Mouse (Mus musculus) gastrocnemius, adult 2 months (tissue): Measurements from ENCODE around the gene Vmn1r128. TPM values are rescaled to one million over a fixed set of nuclear protein-coding genes. Genes with fewer than 3 reads are reported as not detected.
"Not testable (repeated sequence)": the region's sequence is repeated elsewhere in the genome, so short reads cannot be mapped to it uniquely, and the experiment has no call there.

ENCODE experiments used
- DNase-seq: peaks from one replicate; pipeline ENCODE4 v3.0.0; 2022
- H3K27ac ChIP-seq: fragments of 200-600 bp; 2 replicates; pipeline ENCODE4 v1.8.1; 2022; ENCODE audit warnings: mild to moderate bottlenecking
- H3K4me3 ChIP-seq: fragments of 200-600 bp; 2 replicates; pipeline ENCODE4 v1.8.1; 2022; ENCODE audit warnings: mild to moderate bottlenecking, moderate library complexity
- intact Hi-C: fragments of 180-260 bp; cut with DNase I; formaldehyde crosslinking; loops from one replicate; pipeline ENCODE4 v1.15.1; 2025
- long read RNA-seq, 2 experiments: library from polyadenylated mRNA; stranded (forward); transcript quantifications; one replicate each; pipeline ENCODE4 v2.0.0; 2021
- total RNA-seq, 2 experiments: library from RNA; stranded (reverse); gene quantifications; 2 replicates each; pipeline ENCODE4 v1.2.3; 2021

The Vmn1r128 gene
- total RNA-seq: not detected
- long read RNA-seq, experiment 1: 0 reads
- long read RNA-seq, experiment 2: 0 reads

DNA sequence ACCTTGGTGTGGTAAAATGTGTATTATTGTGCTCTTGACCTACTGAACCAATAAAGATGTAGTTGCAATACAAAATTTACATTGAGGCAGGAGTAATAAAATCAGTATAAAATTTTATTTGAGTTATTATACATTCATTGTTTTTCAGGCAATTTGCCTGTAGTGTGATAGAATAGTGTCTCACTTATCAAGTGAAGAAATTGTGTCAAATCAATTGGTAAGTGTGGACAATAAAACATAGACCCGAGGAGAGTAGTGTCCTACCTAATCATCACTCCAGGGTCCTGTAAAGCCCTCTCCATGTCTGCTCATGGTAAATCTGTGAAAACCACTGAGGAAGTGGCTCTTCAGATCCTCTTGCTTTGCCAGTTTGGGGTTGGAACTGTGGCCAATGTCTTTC, at the start of gene Vmn1r128:
Vmn1r128 (plus strand) TSS at position 301 of the 400 bp plus-strand sequence.
- H3K27ac ChIP-seq, DNase-seq, H3K4me3 ChIP-seq, intact Hi-C loops: not testable (repeated sequence)

DNA sequence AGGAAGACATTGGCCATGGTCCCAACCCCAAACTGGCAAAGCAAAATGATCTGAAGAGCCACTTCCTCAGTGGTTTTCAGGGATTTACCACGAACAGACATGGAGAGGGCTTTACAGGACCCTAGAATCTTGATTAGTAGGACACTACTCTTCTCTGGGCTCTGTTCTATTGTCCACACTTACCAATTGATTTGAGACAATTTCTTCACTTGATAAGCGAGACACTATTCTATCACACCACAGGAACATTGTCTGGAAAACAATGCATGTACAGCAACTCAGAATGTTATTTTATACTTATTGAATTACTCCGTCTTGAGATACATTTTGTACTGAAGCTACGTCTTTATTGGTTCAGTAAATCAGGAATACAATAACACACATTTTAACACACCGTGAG, 47.8 kb upstream of the Vmn1r128 start, which contains the start of gene Vmn1r126:
Vmn1r126 (minus strand) TSS at position 101 of the 400 bp plus-strand sequence.
- H3K4me3 ChIP-seq, intact Hi-C loops, H3K27ac ChIP-seq, DNase-seq: not testable (repeated sequence)

DNA sequence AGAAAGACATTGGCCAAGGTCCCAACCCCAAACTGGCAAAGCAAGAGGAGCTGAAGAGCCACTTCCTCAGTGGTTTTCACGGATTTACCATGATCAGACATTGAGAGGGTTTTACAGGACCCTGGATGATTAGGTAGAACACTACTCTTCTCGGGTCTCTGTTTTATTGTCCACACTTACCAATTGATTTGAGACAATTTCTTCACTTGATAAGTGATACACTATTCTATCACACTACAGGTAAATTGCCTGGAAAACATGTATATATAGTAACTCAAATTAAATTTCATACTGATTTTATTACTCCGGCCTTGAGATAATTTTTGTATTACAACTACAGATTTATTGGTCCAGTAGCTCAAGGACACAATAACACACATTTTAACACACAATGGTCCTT, 29.4 kb upstream of the Vmn1r128 start, which contains the start of gene Vmn1r127:
Vmn1r127 (minus strand) TSS at position 101 of the 400 bp plus-strand sequence.
- H3K27ac ChIP-seq, intact Hi-C loops, DNase-seq, H3K4me3 ChIP-seq: not testable (repeated sequence)

DNA sequence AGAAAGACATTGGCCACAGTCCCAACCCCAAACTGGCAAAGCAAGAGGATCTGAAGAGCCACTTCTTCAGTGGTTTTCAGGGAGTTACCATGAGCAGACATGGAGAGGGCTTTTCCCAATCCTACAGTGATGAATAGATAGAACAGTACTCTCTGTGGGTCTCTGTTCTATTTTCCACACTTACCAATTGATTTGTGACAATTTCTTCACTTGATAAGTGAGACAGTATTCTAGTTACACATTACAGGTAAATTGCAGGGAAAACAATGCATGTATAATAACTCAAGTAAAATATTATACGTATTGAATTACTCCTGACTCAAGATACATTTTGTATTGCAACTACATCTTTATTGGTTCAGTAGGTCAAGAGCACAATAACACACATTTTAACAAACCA, 12.0 kb downstream of the Vmn1r128 start, which contains the start of gene Vmn1r129:
Vmn1r129 (minus strand) TSS at position 101 of the 400 bp plus-strand sequence.
- DNase-seq, H3K27ac ChIP-seq, intact Hi-C loops: not testable (repeated sequence)

More for the DNA sequence above, 12.0 kb downstream of the Vmn1r128 start, which contains the start of gene Vmn1r129:
- not testable (repeated sequence) for H3K4me3 ChIP-seq

Other genes starting within 250 kb of the Vmn1r128 start
- not detected for gene Vmn1r122, start 215.2 kb upstream of the Vmn1r128 start, total RNA-seq
- gene Vmn1r123, start 187.2 kb upstream of the Vmn1r128 start, total RNA-seq: not detected
- gene Gm5157, start 158.9 kb upstream of the Vmn1r128 start, total RNA-seq: not detected
- not detected for gene Vmn1r124, start 88.8 kb upstream of the Vmn1r128 start, total RNA-seq
- not detected for gene Vmn1r125, start 77.2 kb upstream of the Vmn1r128 start, total RNA-seq
- gene Vmn1r126, start 47.9 kb upstream of the Vmn1r128 start, total RNA-seq: not detected
- not detected for gene Vmn1r127, start 29.5 kb upstream of the Vmn1r128 start, total RNA-seq
- gene Vmn1r129, start 11.9 kb downstream of the Vmn1r128 start, total RNA-seq: not detected
- gene Gm6882, start 83.4 kb downstream of the Vmn1r128 start, total RNA-seq: not detected
- gene Vmn1r130, start 162.4 kb downstream of the Vmn1r128 start, total RNA-seq: not detected
- not detected for gene Vmn1r131, start 196.7 kb downstream of the Vmn1r128 start, total RNA-seq